Mouse (Mus musculus): Measurements from ENCODE around the gene Olfr819.
"Not testable (repeated sequence)": the region's sequence is repeated elsewhere in the genome, so short reads cannot be mapped to it uniquely, and the experiment has no call there.

Olfr819 gene

GRCm38 (mm10) chr10:129967166-129967565 is at the start of gene Olfr819:
Olfr819 (minus strand) TSS chr10:129967266.
- not testable (repeated sequence) for DNase-seq (ENCODE audit: low read depth)

GRCm38 (mm10) chr10:130012321-130012720 is 45.3 kb upstream of the Olfr819 start, which contains the start of gene Olfr820:
Olfr820 (plus strand) TSS chr10:130012621.
- DNase-seq (ENCODE audit: low read depth), result no peak

GRCm38 (mm10) chr10:130005366-130005765 is 38.3 kb upstream of the Olfr819 start:
- DNase-seq (ENCODE audit: low read depth), result not testable (repeated sequence)

GRCm38 (mm10) chr10:130004104-130004503 is 37.0 kb upstream of the Olfr819 start:
- DNase-seq (ENCODE audit: low read depth), result not testable (repeated sequence)

- not testable (repeated sequence) for DNase-seq (ENCODE audit: low read depth)
These were observed 17.9 kb upstream of the Olfr819 start, which contains the start of gene Gm10310 for GRCm38 (mm10) chr10:129984962-129985361. Gm10310 (minus strand) TSS chr10:129985062.

- DNase-seq (ENCODE audit: low read depth), result not testable (repeated sequence)
These were observed 14.8 kb upstream of the Olfr819 start for GRCm38 (mm10) chr10:129981867-129982266.

GRCm38 (mm10) chr10:129976040-129976439 is 9.0 kb upstream of the Olfr819 start, which contains the start of gene Olfr247:
Olfr247 (minus strand) TSS chr10:129976140.
- not testable (repeated sequence) for DNase-seq (ENCODE audit: low read depth)

GRCm38 (mm10) chr10:129972994-129973393 is 5.9 kb upstream of the Olfr819 start:
- not testable (repeated sequence) for DNase-seq (ENCODE audit: low read depth)

GRCm38 (mm10) chr10:129966232-129966631 is 834 bp downstream of the Olfr819 start:
- not testable (repeated sequence) for DNase-seq (ENCODE audit: low read depth)

- no peak for DNase-seq (ENCODE audit: low read depth)
These were observed 18.1 kb downstream of the Olfr819 start, which contains the start of gene Olfr818 for GRCm38 (mm10) chr10:129949000-129949399. Olfr818 (minus strand) TSS chr10:129949100.

GRCm38 (mm10) chr10:129915497-129915896 is 51.6 kb downstream of the Olfr819 start, which contains the start of gene Olfr816:
Olfr816 (minus strand) TSS chr10:129915597.
- no peak for DNase-seq (ENCODE audit: low read depth)

All from c-Kit-positive CD71-positive TER-119-negative erythroid progenitor cells, embryonic 14.5 days (primary cell).